Mouse (Mus musculus): ENCODE measurements around the gene Anxa6. TPM values are rescaled to one million over a fixed set of nuclear protein-coding genes. Genes with fewer than 3 reads are reported as not detected.

Gene Anxa6
- 100 to 1,000 TPM; 387 to 504 TPM for polyA plus RNA-seq (2017; shearing (Covaris generic))

DNA sequence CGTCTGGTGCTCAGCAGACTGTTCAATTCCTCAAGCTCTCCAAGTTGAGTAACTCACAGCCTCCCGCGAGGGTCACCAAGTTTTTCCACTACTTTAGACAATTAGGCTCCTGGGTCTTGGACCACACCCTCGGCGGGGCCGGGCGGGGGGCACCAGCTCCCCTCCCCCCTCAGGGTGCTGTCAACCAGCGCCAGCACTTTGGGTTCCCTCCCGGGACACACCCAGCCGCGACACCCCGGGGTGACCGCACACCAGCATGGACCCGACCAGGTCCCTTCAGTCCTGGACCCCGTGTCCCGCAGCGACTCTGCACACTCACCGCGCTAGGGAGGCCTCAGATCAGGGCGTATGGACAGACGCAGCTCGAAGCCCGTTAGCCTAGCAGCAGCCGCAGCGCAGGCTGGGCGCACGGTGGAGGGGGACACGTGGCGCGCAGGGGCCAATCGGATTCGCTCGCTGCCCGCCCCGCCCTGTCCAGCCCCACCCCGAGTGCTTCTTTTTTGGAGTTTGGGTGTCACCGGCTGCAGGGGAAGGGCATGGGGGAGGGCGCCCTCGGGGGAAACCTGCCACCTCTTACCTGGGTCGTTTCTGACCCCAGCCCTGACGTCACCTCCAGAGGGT lies at the start of gene Anxa6:
Anxa6 (minus strand) TSS at position 406 of the 621 bp plus-strand sequence.
- peak; percentile 90 for ATAC-seq

DNA sequence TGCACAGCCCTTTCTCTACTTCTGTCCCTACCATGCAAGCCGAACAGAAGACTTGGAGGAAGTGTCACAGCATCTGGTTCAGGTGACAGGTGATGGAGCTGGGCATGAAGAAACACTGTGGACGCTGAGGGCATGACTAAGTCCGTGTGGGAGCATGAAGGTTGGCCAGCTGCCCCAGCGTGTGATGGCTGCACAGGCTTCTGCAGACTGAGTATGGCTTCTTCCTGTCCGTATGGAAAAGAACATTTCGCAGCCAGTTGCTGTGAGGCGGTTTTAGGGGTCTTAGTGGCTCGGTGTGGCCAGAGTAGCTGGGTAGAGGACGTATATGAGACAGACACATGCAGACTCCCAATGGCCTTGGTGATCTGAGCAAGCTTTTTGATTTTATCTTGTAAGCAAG lies 48.0 kb upstream of the Anxa6 start:
- no peak for ATAC-seq

DNA sequence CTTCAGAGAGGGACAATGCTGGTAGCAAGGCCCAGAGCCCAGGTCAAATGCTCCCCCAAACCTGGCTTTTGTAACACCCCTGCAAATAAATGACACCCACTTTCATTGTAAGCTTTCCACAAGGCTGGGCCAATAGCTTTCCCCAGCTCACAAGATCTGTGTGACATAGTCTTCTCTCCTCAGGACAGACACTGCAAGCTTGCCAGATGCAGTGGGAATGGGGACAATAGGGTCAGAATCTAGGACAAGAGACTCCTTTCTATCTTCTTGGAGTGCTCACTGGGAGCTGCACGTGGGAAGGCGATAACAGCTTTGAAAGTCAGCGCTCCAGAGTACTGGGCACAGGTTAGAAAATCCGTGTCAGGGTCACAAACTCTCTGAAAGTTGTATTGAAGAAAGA lies 45.9 kb upstream of the Anxa6 start:
- ATAC-seq = no peak

DNA sequence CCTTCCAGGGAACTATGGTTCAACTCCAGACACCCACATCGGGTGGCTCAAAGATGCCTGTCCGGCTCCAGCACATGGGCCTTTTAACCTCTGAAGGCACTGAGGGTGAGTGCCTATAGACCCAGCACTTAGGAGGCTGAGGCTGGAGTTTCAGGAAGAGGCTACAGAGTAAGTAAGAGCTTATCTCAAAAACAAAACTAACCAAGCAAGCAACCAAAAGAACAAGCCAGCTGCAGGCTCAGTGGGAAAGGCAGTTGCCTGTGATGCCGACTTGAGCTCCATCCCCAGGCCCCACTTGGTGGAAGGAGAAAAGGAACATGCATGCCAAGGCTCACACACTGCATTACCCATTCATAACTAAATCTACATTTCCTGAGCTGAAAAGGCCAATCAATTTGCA lies 45.3 kb upstream of the Anxa6 start:
- ATAC-seq = peak; percentile 6

DNA sequence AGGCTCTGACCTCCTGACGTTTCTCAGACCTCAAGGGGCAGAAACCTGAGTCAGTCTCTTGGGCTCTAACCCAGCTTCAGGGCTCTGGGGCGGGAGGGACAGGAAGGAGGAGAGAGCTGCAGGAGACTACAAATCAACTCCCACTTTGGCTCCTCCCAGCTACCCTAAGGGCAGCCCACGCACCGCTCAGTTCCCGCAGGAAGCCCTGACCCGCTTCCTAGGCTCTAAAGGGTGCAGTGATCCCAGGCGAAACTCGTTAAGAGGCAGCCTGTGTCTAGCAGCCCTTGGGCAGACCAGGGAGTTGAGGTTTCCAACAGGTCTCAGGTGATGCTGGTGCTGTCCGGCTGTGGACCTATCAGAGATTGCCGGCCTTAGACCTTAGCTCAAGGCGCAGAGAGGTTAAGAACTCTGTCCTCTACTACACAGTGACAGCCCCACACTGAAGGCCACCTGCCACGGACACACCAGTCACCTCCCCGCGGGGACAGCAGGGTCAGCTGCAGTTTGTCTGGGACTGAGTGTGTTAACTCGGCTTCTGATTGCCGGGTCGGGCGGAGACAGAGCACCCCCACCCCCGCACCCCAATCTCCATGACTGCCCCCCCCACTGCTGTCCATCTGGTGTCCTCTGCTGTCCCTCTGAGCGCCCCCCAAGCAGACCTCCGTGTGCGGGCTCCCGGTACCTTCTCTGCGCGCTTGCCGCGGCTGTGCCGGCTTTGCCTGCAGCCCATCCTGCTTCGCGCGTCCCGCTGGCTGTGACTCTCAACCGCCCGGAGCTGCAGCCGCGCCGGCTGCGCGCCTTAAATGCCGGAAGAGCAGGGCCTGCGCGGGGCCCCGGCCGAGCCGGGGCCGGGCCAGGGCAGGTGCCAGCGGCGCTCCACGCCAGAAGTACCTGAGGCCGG lies 44.3 kb upstream of the Anxa6 start, which contains the start of gene Ccdc69:
Ccdc69 (minus strand) TSS at position 801 of the 901 bp plus-strand sequence.
- ATAC-seq = peak; percentile 81

DNA sequence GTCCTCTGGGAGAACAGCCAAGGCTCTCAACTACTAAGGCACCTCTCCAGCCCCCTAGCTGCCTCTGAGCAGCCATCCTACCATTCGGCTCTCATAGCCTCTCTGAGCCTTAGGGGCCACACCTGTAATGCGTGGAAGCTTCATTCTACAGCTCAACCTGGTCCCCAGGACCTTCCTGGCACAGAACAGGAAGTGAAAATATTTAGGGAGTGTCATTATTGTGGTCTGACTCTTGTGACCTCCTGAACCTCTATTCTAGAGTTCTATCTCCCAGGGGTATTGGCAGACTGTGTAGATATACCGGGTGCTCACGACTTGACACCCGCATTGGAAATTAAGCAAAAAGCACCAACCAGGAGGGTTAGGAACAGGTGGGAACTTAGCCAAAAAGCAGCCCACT lies 43.0 kb upstream of the Anxa6 start:
- no peak for ATAC-seq

DNA sequence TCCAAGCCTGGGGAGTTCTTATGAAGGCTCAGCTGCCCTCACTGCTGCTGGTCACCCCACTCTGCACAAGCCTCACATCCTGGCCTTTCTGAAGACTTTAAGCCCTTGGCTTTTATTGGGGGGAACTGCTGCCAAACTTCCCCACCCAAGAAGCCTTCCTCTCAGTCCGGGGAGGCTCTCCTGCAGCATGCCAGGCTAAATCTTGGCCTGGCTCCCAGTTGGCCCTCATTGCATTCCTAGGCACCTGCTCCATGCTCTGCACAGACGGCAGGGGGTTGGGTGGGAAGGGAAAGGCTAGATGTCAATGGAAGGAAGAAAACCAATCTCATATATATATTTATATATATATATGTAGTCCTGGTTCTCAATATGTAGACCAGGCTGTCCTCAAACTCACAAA lies 42.4 kb upstream of the Anxa6 start:
- ATAC-seq = no peak

DNA sequence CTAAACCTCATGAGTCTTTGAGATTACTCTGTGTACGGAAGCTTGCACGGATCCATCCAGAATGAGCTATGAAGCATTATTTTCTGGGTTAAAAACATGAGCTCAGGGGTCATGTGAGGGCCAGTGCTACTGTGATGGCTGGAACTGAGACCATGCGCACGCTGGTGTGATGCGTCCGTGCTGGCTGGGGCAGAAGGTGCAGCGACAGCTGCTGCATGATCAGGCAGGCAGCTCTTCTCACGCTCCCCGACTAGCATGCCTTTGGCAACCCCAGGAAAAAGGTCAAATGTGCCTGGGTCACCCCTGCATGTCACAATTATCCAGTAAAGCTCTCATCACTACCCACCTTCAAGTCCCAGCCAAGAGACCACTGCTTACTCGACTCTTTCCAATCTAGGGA lies 39.9 kb upstream of the Anxa6 start:
- ATAC-seq = no peak

DNA sequence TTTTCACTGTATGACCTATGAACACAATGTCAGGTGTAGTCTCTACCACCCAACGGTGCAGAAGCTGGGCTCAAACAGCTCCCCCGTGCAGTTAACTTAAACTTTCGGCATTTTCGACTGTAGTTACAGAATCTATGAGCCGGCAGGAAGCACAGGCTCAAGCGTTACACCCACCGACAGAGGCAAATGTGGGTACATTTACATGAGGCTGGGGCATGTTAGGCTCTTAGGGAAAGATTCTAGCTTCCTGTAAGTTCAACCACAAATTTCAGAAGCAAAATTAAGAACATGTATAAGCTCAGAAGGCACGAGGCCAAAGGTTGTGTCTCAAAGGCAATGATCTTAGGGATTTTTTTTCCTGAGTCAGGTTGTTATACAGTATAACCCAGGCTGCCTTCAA lies 39.2 kb upstream of the Anxa6 start:
- peak; percentile 74 for ATAC-seq

DNA sequence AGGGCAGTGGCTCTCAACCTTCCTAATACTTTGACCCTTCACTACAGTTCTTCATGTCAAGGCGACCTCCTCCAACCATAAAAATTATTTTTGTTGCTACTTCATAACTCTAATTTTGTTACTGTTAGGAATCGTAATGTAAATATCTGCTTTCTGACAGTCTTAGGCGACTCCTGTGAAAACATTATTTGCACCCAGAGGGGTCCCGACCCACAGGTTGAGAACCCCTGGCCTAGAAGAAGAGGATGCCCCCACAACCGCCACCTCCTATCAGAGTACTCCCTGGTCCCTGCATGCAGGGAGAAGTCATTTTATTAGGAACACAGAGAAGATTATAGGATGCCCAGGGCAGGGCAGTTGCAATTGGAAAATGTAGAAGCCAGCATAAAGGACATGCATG lies 38.1 kb upstream of the Anxa6 start:
- ATAC-seq = no peak

DNA sequence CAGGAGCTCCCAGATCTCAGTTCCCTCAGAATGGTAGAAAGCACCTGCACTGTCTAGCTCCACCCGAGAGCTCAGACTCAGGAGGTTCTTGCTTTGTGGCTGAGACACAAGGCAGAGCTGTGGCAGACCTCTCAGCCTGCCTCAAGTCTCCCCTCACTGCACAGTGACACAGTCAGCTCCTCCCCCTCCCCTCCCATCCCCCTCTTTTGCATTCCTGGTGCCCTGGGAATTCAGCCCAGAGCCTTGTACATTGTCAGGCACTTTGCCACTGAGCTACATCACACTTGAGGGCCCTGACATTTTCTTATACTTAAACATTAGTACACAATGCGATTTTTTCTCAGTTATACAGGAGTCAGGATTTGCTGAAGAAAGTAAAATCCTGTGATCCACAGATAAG lies 35.8 kb upstream of the Anxa6 start:
- no peak for ATAC-seq

DNA sequence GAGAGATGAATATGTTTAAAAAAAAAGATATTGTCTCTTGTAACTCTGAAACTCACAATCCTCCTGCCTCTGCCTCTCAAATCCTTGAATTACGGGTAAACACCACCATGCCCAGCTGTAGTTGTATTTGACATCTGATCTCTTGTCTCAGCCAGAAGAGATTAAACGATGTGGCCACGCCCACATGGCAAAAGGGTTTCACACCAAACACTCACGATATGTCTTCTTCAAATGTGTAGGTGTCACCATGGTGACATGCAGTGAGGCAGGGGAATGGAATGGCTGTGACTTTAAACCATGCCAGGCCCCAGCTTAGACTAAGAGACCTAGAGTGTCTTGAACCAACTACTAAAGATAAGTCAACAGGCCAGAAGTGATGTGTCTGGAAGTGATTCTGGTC lies 33.7 kb upstream of the Anxa6 start:
- ATAC-seq = peak; percentile 78

DNA sequence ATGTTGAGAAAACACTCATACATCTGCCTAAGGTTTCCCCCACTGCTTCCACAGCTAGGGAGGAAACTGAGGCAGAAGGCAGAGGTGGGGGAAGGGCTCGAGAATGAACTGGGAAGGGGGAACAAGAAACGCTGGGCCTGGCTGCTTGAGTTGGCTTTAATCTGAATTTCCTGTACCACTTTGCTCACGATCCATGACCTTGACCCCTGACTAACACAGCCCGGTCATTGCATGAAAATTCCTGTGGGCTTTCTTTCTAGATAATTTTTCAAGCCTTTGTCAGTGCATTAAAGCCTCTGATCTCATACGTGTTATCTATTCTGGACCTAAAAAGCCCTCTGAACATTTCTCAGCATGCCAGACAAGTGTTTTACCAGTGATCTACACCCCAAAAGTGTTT lies 29.6 kb upstream of the Anxa6 start:
- ATAC-seq = no peak

DNA sequence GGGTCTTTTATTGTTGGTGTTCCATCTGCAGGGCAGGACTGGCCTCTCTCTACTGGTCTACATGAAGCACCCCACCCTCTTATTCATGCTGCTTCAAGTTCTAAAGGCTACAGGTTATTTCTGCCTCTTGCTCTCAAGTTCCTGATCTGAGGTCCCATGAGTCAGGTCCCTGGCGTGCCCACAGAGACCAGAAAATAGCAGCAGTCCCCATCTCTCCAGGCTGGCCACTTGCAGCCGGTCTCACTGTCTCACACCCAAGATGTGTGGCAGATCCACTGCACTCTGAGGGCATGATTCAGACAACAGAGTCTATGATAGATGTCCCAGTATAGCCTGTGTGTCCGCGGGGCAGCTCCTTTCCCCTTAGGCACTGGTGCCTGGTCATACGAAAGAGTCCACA lies 27.6 kb upstream of the Anxa6 start:
- no peak for ATAC-seq

DNA sequence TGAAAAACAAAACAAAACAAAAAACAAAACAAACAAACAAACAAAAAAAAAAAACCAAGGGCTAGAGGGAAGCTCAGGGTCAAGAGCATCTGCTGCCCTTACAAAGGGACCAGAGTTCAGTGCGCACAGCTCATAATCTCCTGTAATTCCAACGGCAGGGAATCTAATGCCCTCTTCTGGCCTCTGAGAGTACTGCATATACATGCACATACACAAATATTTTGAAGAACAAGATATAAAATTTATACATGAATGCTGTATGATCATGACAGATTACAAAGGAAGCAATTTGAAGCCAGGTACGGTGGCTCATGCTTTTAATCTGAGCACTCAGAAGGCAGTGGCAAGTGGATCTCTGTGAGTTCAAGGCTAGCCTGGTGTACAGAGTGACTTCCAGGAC lies 24.3 kb upstream of the Anxa6 start:
- ATAC-seq = no peak

DNA sequence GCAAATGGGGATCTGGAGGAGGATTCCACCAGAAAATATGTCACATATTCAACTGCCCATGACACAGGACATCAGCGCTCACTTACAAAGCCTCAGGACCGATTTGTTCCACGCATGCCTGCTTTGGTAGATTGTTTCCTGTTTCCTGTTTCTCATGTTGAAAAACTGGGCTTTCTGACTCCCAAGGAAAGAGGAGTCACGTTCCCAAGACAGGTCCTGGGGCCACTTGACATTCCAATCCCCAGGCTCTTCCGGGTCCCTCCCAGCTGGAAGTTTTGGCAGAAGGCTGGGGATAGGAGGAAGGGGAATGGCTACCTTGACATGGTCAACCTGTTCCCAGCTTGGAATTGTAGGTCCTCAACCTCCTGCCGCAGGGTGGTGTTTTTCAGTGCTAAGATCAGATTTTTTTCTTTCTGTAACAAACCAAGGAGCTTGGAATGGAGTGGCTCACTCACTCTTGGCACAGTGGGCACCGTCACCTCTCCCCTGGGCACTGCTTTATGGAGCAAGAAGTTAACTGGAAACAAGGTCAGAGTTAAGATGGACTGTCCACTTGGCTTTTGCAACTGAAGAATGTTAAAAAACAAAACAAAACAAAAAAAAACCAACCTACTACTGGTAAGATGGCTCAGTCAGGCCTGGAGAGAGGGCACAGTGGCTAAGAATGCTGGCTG lies 17.7 kb upstream of the Anxa6 start:
- ATAC-seq = no peak

DNA sequence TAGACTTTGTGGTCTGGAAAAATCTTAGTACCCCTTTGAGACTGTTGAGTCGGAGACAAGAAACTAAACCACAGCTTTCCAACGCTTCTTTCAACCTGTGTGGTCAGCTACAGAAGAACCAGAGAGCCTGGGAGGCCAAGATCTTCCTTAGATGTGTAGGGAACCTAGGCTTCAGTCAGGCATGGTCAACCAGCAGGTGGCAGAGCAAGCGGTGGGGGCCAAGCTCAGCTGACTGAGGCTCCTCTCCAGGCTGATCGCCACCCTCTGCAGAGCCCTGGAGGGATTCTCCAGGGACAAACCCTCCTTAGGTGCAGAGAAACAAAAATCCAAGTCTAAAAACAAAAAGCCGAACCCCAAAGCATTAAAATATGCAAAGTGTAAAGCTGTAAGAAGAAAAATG lies 13.4 kb upstream of the Anxa6 start:
- ATAC-seq = peak; percentile 62

DNA sequence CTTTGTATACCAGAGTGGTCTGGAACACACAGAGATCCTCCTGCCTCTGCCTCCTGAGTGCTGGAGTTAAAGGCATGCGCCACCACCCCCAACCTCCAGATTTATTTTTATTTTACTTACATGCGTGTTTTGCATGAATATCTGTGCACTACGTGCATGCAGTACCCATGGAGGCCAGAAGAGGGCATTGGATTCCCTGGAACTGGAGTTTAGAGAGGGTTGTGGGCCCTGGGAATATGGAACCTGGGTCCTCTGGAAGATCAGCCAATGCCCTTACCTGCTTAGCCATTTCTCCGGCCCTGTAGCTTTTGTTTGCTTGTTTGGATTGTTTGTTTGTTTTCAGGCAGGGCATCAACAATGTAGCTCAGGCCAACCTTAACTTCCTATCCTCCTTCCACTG lies 8.1 kb upstream of the Anxa6 start:
- no peak for ATAC-seq

DNA sequence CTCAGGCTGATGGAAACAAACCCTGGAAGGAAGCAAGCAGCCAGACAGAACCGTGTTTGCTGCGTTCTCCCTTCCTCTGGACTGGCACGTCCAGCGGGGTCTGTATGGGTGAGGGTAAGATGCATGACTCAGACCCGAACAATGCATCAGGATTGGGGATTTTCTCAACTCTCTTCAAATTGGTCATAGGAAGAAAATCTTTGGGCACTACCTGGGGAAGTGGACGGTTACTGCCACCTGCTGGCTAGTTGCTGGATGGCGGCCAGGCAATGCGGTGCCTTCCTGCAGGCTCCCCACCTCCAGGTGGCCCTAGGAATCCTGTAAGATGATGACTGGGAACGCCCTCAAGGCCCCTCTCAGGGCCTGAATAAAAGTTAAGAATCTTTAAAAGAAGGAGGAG lies 6.3 kb upstream of the Anxa6 start:
- peak; percentile 95 for ATAC-seq

DNA sequence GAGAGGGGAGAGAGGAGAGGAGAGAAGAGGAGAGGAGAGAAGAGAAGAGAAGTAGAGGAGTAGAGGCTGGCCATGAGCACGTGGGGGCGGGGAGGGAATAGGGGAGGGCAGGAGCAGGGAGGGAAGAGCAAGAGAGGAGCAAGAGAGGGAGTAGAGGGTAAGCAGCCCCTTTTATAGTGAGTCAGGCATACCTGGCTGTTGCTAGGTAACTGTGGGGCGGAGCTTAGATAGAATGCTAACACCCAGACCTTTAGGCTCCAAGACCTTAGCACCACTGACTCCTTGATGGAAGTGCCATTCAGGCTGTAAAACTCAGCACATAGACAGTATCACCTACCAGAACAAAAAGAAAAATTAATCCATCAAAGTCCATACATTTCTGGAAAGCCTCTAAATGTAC lies 3.4 kb upstream of the Anxa6 start:
- ATAC-seq = no peak

DNA sequence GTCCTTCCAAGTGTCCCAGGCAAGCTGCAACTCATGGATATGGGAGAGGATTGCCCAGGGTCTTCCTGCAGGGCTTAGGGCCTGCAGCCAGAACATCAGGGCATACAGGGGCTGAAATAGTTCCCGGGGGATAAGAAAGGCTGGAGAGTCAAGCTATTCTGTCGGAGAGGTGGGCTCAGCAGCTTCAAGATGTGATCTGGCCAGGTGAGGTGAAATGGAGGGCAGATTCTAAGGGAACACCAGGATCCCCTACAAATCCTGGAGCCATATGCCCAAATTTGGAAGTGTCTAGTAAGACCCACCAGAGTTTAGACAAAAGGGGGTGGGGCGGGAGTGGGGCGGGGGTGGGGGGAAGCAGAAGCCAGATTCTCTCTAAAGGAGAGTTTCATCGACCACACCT lies 959 bp downstream of the Anxa6 start:
- ATAC-seq = no peak

DNA sequence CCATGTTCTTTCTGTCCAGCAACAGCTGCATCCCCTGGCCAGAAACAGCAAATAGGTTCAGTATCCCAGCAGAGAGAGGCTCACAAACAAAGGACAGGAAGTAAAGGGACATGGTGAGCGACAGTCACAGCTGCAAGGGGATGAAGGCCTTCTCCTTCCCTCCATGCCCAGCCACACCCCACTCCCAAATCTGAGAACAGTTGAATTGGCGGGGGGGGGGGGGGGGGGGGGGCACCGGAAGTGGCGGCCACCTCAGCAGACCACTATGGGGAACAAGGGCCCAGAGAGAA lies 1.3 kb downstream of the Anxa6 start:
- no peak for ATAC-seq

DNA sequence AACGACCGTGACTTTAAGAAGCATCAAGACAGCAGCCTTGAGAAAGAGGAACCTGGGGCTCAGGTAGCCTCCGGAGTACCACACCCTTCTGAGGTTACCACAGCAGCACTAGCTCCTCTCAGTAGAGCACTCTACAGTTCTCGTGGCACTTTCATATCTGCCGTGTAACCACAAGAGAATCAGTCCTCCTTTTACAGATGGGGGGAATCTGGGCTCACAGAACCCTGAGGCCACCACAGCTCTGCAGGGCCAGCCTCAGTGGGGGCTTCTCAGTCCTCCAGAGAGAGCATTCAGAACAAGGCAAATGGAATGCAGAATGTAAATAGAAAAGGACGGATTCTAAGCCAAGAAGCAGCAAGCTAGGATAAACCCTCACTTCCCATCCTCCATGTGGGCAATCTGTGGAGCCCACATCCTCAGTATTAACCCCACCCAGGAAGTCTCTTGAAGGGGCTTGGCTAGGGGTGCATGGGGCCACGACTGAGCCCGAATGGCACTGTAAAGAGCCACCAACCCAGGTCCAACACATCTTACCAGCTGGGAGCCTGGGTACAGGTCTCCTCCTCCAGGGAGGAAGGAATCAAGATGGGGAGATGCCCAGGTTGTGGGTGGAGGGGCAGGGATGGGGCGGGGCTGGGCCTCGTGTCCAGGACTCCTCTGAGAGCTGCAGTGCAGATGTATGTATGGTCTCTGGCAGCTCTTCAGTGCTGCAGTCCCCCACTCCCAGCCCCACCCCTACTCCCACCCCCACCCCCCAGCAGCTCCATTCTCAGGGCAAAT lies 1.8 kb downstream of the Anxa6 start:
- peak; percentile 58 for ATAC-seq
